Mouse (Mus musculus) embryonic stem cell, embryonic (primary cell): ENCODE measurements around the gene Shisa5.

Experiments used
- CTCF ChIA-PET, 4 experiments: fragments of 300-600 bp in 2 of 4; fragments of 350-600 bp in 2 of 4; sonication (Branson Sonifier 250); formaldehyde crosslinking; loops; one replicate each; lab custom pipeline; 2022; ENCODE audit warnings: inconsistent platforms in 2 of 4; lab: Charles Lee
- POLR2A ChIA-PET, 4 experiments: fragments of 300-600 bp in 2 of 4; fragments of 350-600 bp in 2 of 4; sonication (Branson Sonifier 250); formaldehyde crosslinking; loops; one replicate each; lab custom pipeline; 2022; ENCODE audit warnings: antibody characterized with exemption in 4 of 4, inconsistent platforms in 1 of 4; lab: Charles Lee

Shisa5 gene

DNA sequence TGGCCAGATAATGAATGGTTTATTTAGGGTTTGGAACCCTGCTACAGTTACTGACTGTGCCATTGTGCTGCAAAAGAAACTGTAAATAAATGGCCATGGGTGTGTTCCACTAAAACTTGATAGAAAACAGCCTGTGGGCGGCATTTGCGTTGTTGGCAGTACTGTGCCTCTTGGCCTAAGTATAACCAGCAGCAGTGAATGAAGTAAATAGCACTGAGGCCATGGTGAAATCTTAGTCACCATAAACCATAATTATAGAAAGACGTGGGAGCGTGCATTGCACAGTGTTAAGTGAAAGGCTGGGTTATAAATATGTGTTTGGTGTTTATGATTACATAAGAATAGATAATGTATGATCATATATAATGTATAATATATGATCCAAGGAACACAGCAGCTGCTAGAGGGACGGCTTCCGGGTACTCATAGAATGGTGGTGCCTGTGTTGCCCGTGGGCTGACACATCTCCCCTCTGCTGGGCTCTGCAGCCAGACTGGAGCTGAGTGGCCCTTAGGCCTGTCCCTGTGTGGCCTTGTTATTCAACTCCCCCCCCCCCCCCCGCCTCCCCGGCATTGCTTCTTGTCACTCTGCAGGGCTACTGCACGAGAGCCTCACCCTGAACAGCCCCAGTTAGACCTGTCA lies 29.2 kb upstream of the Shisa5 start:
- POLR2A ChIA-PET = interaction anchor here in 2 of 4 experiments (1.0 to 1.7 kb wide), 9 partner anchors 18 to 823 kb away, joined by 3 to 8 read pairs (median 3); partner anchors contain the start of genes Atrip (in 2 of the 2), Nme6 (in 1 of the 2), Pfkfb4 (in 1 of the 2) and Shisa5 (in 1 of the 2)
- CTCF ChIA-PET = interaction anchor here in 3 of 4 experiments (0.5 to 2.0 kb wide), 6 partner anchors 8 to 207 kb away, joined by 3 to 8 read pairs (median 6); no protein-coding TSS in a partner anchor

DNA sequence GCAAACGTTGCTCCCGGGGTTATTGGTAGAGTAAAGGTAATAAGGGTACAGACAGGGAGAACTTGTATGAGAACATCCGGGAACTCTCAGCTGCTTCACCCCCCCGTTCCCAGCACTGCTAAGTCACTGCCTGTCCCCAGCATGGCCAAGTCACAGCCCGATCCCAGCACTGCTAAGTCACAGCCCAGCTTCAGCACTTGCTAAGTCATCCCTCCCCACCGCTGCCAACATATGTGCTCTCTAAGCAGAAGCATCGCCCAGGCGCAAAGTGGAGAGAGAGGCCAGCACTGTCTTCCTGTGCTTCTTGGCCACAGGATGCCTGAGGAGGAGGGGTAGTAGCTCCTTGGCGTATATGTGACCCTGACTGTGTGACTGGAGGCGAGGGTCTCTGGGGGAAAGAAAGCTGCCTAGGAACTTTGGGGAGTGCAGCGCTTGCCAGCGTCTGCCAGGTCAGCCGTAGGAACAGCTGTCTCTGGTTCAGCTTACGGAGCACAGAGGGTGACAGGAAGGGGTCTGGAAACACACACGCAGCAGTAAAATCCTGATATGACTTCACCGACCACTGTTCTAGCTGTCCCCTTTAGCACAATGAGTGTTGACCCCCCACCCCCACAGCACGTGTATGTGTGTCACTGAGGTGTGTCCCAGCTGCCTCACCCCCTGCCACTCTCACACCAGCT lies 28.6 kb upstream of the Shisa5 start:
- CTCF ChIA-PET = interaction anchor here (0.5 to 2.0 kb wide), 7 partner anchors 9 to 206 kb away, joined by 3 to 8 read pairs (median 5); no protein-coding TSS in a partner anchor

DNA sequence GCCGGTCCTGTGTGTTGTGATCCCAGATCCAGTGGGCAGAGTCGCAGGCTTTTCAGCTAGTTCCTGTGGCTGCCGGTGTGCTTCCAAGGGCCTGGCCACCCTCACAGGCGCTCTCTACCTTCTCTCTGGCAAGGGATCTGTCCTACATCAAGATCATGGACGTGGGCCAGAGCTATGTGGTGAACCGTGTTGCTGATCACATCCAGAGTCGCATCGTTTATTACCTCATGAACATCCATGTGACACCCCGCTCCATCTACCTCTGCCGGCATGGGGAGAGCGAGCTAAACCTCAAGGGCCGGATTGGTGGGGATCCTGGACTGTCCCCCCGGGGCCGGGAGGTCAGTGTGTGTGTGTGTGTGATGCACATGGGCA lies 28.1 kb upstream of the Shisa5 start:
- POLR2A ChIA-PET = interaction anchor here in 2 of 4 experiments (0.6 to 1.7 kb wide), 11 partner anchors 9 to 822 kb away, joined by 3 to 8 read pairs (median 3); partner anchors contain the start of genes Atrip (in 2 of the 2), Nme6 (in 1 of the 2), Pfkfb4 (in 1 of the 2) and Shisa5 (in 1 of the 2)
- CTCF ChIA-PET = interaction anchor here in 3 of 4 experiments (1.0 to 2.0 kb wide), 5 partner anchors 10 to 206 kb away, joined by 3 to 8 read pairs (median 5); no protein-coding TSS in a partner anchor

More for the DNA sequence above, 28.6 kb upstream of the Shisa5 start:
- POLR2A ChIA-PET = interaction anchor here in 2 of 4 experiments (0.6 to 1.7 kb wide), 12 partner anchors 9 to 823 kb away, joined by 3 to 8 read pairs (median 3); partner anchors contain the start of genes Atrip (in 2 of the 2), Nme6 (in 1 of the 2), Pfkfb4 (in 1 of the 2) and Shisa5 (in 1 of the 2)

DNA sequence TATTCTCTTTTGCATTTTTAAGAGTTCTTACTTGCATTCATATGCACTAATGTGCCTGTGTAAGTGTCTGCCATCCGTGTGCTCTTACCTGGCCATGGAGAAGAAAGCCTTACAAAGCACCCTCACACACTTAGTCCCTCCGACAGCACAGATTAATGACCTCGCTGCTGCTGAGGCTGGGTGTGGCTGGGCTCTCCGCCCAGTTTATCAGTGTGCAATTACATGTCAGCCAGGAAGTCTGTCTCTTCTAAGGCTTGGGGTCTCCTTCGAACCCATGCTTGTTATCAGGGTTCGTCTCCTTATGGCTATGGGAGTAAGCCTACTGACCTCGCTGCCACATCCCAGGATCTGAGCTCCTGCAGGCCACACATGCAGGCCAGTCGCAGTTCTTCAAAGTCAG lies 23.0 kb upstream of the Shisa5 start:
- CTCF ChIA-PET = interaction anchor here in 1 of 4 experiments (0.6 kb wide), 1 partner anchor 347 kb away, joined by 3 read pairs; no protein-coding TSS in a partner anchor
- POLR2A ChIA-PET = interaction anchor here in 2 of 4 experiments (0.7 to 1.3 kb wide), 6 partner anchors 12 to 463 kb away, joined by 3 to 4 read pairs (median 4); partner anchors contain the start of genes Pfkfb4 (in 1 of the 2) and Trex1 (in 1 of the 2)

DNA sequence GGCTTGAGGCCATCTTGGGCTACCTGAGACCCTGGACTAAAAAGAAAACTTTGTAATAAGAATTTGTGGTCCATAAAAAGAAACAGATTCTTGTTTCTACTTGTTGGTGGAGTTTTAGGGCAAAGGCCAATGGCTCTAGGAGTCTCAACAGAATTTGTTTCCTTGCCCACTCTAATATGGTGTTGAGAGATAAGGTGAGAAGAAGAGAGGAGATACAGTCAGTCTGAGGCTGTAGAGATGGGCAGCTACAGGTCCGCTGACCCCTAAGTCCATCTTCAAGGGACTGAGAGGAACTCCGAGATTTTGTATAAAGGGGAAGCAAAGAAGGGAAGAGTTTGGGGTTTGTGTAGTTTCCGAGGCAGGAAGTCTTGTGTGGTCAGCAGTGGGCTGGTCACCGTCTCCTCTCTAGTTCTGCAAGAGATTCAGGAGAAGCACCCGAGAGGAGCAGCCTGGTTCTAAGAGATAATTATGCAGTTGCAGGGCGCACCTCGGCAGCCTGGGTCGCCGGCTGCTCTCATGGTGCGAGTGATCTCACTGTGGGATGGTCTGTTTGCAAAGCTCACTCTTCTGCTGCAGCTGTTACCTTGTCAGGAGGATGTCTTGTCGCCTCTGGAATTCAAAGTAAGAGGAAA lies 21.3 kb upstream of the Shisa5 start:
- ChIA-PET POLR2A (interaction anchor here in 1 of 4 experiments (0.7 kb wide), 1 partner anchor 25 kb away, joined by 3 read pairs; the partner anchor contains the start of gene Pfkfb4), CTCF (no interaction called here)

DNA sequence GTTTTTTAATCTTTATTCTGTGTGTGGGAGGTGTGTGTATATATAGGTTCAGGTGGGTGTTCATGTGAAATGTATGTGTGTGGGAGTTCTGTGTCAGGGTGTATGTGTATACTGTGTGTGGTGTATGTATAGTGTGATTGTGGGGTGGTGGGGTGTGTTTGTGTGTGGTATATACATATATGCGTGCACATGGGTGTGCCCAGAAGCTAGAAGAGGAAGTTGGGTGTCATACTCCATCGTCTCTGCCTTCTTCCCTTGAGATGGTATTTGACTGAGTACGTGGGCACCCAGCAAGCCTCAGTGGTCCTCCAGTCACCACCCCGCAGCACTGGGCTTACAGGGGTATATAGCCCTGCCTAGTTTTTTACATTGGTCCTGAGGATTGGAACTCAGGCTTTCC lies 16.9 kb upstream of the Shisa5 start:
- CTCF ChIA-PET = interaction anchor here in 1 of 4 experiments (0.6 kb wide), 1 partner anchor 419 kb away, joined by 3 read pairs; no protein-coding TSS in a partner anchor

DNA sequence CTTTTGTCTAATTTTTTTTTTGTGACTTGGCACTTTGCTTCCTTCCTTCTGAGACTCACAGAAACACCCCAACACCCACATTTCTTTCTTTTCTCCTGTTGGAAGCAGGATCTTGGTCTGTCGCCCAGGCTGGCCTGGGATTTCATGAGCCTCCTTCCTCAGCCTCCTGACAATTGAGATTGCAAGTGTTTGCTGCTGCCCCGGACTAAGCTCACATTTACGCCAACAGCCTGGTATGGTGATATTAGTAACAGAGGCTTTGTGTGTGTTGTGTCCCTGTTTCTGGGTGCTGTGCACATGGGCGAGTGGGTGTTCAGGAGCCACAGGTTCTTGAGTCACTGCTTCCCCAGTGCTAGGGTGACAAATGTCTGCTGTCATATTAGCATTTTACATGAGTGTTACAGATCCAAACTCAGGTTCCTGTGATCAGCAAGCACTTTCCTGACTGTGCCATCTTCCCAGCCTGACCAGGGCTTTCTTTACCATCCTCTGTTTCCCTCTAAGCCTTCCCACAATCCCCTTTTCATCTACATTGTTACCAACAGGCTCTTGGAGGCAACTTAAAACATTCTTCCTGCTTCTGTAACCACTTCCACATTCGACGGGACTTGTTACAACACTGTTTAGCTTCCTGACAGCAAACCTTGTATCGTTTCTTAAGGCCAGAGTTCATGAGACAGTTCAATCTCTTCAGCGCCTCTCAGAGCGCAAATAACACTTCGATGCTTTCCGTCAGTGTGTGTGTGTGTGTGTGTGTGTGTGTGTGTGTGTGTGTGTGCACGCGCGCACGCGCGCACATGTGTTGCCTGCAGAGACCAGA lies 15.3 kb upstream of the Shisa5 start:
- CTCF ChIA-PET = interaction anchor here in 2 of 4 experiments (0.6 to 0.7 kb wide), 2 partner anchors 29 to 36 kb away, joined by 3 to 4 read pairs; no protein-coding TSS in a partner anchor
- POLR2A ChIA-PET = interaction anchor here in 2 of 4 experiments (0.6 to 1.1 kb wide), 3 partner anchors 15 to 198 kb away, joined by 3 to 4 read pairs (median 3); no protein-coding TSS in a partner anchor

More for the DNA sequence above, 16.9 kb upstream of the Shisa5 start:
- POLR2A ChIA-PET = no interaction called here

DNA sequence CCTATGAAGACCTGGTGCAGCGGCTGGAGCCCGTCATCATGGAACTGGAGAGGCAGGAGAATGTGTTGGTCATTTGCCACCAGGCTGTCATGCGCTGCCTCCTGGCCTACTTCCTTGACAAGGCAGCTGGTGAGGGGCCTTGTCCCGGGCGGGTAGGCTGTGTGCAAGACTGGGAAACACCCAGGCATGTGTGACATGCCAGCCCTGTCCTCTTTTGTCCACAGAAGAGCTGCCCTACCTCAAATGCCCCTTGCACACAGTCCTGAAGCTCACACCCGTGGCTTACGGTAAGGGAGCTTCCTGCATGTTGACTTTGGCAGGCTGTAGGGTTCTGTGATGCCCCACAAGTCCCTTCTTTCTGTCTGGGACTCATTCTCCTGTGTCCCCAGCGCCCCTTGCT lies 10.8 kb upstream of the Shisa5 start:
- ChIA-PET POLR2A (interaction anchor here in 2 of 4 experiments (0.7 to 3.1 kb wide), 8 partner anchors 11 to 234 kb away, joined by 3 to 19 read pairs (median 4); partner anchors contain the start of genes Shisa5 (in 2 of the 2), Atrip (in 1 of the 2) and Trex1 (in 1 of the 2)), CTCF (interaction anchor here in 2 of 4 experiments (0.7 to 1.2 kb wide), 2 partner anchors 150 to 805 kb away, joined by 4 read pairs; no protein-coding TSS in a partner anchor)

DNA sequence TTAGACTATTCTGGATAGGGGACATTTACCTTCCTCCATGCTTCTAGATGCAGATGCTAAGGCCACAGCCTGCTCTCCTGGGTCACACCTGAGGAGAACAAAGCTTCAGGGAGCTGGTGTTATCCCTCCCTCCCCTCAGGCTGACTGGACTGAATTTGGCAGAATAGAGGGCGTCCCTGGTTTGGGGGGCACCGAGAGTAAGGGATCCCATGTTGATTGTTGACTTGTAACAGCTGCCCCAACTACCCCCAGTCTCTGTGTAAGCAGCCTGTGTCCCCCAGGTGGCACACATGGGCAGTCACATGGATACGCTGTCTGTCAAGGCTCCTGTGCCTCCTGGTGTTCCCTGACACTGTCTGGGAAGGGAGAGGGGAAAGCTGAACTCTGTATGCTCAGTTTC lies 9.9 kb upstream of the Shisa5 start:
- ChIA-PET POLR2A (interaction anchor here in 2 of 4 experiments (0.7 to 3.1 kb wide), 8 partner anchors 10 to 846 kb away, joined by 3 to 19 read pairs (median 4); partner anchors contain the start of genes Atrip (in 1 of the 2) and Shisa5 (in 1 of the 2)), CTCF (interaction anchor here in 2 of 4 experiments (0.6 to 1.4 kb wide), 2 partner anchors 19 to 60 kb away, joined by 3 to 9 read pairs; no protein-coding TSS in a partner anchor)

DNA sequence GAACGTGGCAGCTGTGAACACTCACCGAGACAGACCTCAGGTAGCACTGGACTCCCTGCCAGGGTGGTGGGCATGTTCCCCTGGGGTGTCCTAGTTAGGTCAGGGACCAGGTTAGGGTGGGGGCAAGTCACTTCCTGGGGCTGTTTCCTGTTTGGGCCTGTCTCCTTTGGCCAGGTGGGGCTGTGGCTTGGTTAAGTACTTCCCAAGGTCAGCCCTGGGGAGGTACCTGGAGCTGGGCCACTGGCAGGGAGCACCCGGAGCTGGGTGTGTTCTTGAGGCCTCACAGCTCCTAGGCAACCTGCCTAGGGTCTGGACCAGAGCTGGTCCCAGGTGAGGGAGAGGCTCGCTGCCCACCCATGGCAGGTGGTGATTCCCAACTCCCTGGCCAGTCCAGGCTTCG lies 9.4 kb upstream of the Shisa5 start:
- ChIA-PET CTCF (interaction anchor here in 1 of 4 experiments (1.4 kb wide), 1 partner anchor 59 kb away, joined by 3 read pairs; no protein-coding TSS in a partner anchor), POLR2A (interaction anchor here in 2 of 4 experiments (0.7 to 3.1 kb wide), 10 partner anchors 9 to 846 kb away, joined by 3 to 19 read pairs (median 4); partner anchors contain the start of genes Shisa5 (in 2 of the 2) and Atrip (in 1 of the 2))

DNA sequence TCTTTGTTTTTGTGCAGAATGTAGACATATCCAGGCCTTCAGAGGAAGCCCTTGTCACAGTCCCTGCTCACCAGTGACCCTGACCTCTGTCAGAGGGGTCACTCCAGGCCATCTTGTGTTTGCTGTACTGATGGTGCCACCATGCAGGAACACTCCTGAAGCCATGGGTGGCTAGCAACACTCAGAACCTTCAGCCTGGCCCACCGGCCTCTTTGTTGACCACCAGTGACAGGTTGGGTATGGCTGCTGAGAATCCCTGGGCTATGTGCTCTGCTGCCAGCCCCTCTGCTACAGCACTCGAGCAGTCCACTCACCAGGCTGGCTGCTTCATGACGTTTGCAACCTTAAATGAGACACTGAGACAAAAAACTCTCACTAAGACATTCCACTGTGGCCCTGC lies 8.1 kb upstream of the Shisa5 start:
- ChIA-PET POLR2A (interaction anchor here in 3 of 4 experiments (0.7 to 3.1 kb wide), 6 partner anchors 8 to 57 kb away, joined by 3 to 19 read pairs (median 4); partner anchors contain the start of genes Shisa5 (in 3 of the 3), Atrip (in 1 of the 3) and Pfkfb4 (in 1 of the 3)), CTCF (interaction anchor here in 1 of 4 experiments (0.6 kb wide), 1 partner anchor 8 kb away, joined by 7 read pairs; no protein-coding TSS in a partner anchor)

DNA sequence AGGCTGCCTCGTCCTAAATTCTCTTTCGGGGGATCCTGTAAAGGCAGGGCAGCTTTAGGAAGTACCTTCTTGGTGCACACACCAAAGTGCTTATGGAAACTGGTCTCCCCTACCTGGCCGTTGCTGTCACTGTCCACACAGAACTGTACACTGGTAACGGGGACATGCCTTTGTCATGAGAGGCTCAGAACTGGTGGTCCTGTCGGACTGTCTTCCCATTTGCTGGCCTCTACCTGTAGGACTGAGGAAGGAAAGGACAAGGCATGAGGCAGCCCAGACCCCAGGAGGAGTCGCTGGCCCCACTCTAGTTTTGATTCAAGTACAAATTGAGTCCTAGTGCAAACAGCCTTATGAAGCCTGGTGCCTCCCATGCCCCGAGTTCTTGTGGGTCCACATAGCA lies 7.4 kb upstream of the Shisa5 start:
- ChIA-PET CTCF (no interaction called here), POLR2A (interaction anchor here in 2 of 4 experiments (0.7 to 1.8 kb wide), 2 partner anchors 15 to 56 kb away, joined by 3 to 4 read pairs; no protein-coding TSS in a partner anchor)

DNA sequence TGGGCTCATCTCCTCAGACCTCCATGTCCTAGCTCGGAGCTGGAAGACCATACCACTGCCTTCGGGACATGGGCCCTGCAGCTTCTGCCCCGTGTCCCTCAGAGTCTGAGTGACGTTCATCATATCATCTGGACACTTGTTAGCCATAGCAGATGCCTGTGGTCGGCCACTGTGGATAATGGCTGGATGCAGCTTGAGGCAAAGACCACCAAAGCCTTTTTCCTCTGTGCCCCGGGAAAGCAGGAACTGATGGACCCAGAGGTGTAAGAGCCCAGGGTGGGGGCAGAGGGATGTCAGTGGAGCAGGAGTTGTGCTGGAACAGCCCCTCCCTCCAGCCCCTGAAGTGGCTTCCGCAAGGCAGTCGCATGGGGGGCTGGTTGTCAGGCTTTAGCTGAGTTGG lies 6.7 kb upstream of the Shisa5 start:
- ChIA-PET POLR2A (interaction anchor here in 1 of 4 experiments (1.8 kb wide), 1 partner anchor 16 kb away, joined by 4 read pairs; no protein-coding TSS in a partner anchor), CTCF (no interaction called here)

DNA sequence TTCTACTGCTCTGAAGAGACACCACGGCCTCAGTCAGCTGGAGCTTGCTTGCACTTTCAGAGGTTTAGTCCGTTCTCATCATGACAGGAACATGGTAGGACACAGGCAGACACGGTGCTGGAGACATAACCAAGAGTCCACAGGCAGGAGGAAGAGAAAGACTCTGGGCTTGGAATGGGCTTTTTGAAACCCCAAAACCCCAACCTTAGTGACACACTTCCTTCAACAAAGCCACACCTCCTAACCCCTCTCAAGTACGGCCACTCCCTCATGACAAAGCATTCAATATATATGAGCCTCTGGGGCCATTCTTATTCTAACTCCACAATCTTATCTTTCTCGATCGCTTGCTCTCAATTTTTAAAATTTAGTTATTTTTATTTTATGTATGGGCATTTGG lies 5.9 kb upstream of the Shisa5 start:
- ChIA-PET POLR2A (interaction anchor here in 1 of 4 experiments (0.5 to 1.8 kb wide), 4 partner anchors 9 to 30 kb away, joined by 3 to 5 read pairs (median 4); partner anchors contain the start of gene Trex1), CTCF (no interaction called here)

DNA sequence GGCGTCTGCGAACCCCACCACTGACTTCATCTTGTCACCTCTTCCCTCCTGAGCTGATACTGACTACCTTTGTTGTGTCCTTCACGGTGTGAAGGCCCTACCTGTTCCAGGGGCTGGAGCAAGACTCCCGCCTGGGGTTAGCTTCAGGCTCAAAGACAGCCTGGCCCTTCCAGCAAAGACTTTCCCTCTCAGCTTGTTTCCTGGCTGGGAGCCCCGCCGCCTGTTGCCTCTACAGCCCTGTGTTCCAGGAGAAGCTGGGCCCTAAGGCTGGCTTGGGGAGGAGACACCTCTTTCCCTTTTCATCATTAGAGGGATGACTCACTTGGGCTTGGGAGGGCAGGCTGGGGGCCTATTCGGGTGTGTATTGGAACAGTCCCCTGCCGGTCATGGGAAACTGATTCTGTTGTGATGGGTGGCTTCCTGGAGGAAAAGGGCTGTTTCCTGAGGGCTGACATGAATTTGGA lies 568 bp downstream of the Shisa5 start:
- ChIA-PET CTCF (interaction anchor here in 2 of 4 experiments (1.0 to 2.2 kb wide), 3 partner anchors 21 to 793 kb away, joined by 3 to 12 read pairs (median 5); partner anchors contain the start of genes Trex1 (in 2 of the 2) and Nme6 (in 1 of the 2)), POLR2A (interaction anchor here in 3 of 4 experiments (0.7 to 2.5 kb wide), 17 partner anchors 9 to 479 kb away, joined by 3 to 19 read pairs (median 3); partner anchors contain the start of genes Trex1 (in 3 of the 3), Atrip (in 1 of the 3) and Impdh2 (in 1 of the 3))

DNA sequence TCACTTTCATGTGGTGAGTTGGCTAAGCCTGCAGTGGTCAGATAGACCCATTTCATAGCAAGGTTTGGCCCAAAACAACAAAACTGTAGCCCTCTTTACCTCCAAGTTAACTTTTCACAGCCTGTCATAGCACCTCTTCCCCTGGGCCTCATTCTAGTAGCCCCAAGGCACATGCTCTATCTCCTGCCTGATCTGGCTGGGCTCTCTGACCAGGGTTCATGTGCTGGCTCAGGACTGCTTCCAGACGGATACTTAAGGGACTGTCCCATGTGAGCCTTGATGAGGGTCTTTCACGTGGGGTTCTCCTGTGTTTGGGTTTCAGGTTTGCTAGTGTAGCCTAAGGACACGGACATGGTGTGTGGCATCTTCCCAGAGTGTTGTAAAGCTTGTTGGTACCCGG lies 1.3 kb downstream of the Shisa5 start:
- ChIA-PET POLR2A (interaction anchor here in 2 of 4 experiments (0.6 to 2.5 kb wide), 5 partner anchors 11 to 480 kb away, joined by 3 to 19 read pairs (median 5); partner anchors contain the start of genes Atrip (in 1 of the 2), Impdh2 (in 1 of the 2) and Trex1 (in 1 of the 2)), CTCF (no interaction called here)
